Mouse (Mus musculus): Measurements from ENCODE around the gene 9230104L09Rik.
A peak's percentile ranks its signal among the peaks of the same experiment; 100 is the strongest.

The 9230104L09Rik gene

GRCm38 (mm10) chr2:148864966-148865365, at the start of gene 9230104L09Rik:
Gene 9230104L09Rik, minus strand, starts transcription at chr2:148865038.
- DNase-seq (ENCODE audit: low read depth in 2 of 2, low spot score in 2 of 2) = no peak

- DNase-seq (ENCODE audit: low read depth in 2 of 2, low spot score in 2 of 2) = peak; percentile 8 to 26
Measured at GRCm38 (mm10) chr2:148902286-148902685, 37.4 kb upstream of the 9230104L09Rik start.

- no peak for DNase-seq (ENCODE audit: low read depth in 2 of 2, low spot score in 2 of 2)
Measured at GRCm38 (mm10) chr2:148900305-148900704, 35.5 kb upstream of the 9230104L09Rik start.

- no peak for DNase-seq (ENCODE audit: low read depth in 2 of 2, low spot score in 2 of 2)
Measured at GRCm38 (mm10) chr2:148896219-148896618, 31.4 kb upstream of the 9230104L09Rik start.

- DNase-seq (ENCODE audit: low read depth in 2 of 2, low spot score in 2 of 2) = no peak
Measured at GRCm38 (mm10) chr2:148893107-148893506, 28.3 kb upstream of the 9230104L09Rik start.

- DNase-seq (ENCODE audit: low read depth in 2 of 2, low spot score in 2 of 2) = no peak
Measured at GRCm38 (mm10) chr2:148890021-148890851, 25.4 kb upstream of the 9230104L09Rik start.

GRCm38 (mm10) chr2:148889331-148890010, 24.6 kb upstream of the 9230104L09Rik start:
- DNase-seq (ENCODE audit: low read depth in 2 of 2, low spot score in 2 of 2) = no peak

- no peak for DNase-seq (ENCODE audit: low read depth in 2 of 2, low spot score in 2 of 2)
Measured at GRCm38 (mm10) chr2:148888872-148889271, 24.0 kb upstream of the 9230104L09Rik start.

- DNase-seq (ENCODE audit: low read depth in 2 of 2, low spot score in 2 of 2) = no peak
Measured at GRCm38 (mm10) chr2:148884738-148885137, 19.9 kb upstream of the 9230104L09Rik start.

- no peak for DNase-seq (ENCODE audit: low read depth in 2 of 2, low spot score in 2 of 2)
Measured at GRCm38 (mm10) chr2:148879199-148879598, 14.4 kb upstream of the 9230104L09Rik start.

GRCm38 (mm10) chr2:148878641-148879130, 13.8 kb upstream of the 9230104L09Rik start:
- no peak for DNase-seq (ENCODE audit: low read depth in 2 of 2, low spot score in 2 of 2)

GRCm38 (mm10) chr2:148877016-148877770, 12.4 kb upstream of the 9230104L09Rik start:
- no peak for DNase-seq (ENCODE audit: low read depth in 2 of 2, low spot score in 2 of 2)

- DNase-seq (ENCODE audit: low read depth in 2 of 2, low spot score in 2 of 2) = peak; percentile 76 to 80
Measured at GRCm38 (mm10) chr2:148875335-148875811, 10.5 kb upstream of the 9230104L09Rik start, which contains the start of gene Cst3. Gene Cst3, minus strand, starts transcription at chr2:148875692.

GRCm38 (mm10) chr2:148874617-148875334, 9.9 kb upstream of the 9230104L09Rik start:
- no peak for DNase-seq (ENCODE audit: low read depth in 2 of 2, low spot score in 2 of 2)

GRCm38 (mm10) chr2:148874224-148874616, 9.4 kb upstream of the 9230104L09Rik start:
- DNase-seq (ENCODE audit: low read depth in 2 of 2, low spot score in 2 of 2) = no peak

GRCm38 (mm10) chr2:148872860-148873259, 8.0 kb upstream of the 9230104L09Rik start:
- DNase-seq (ENCODE audit: low read depth in 2 of 2, low spot score in 2 of 2) = no peak

GRCm38 (mm10) chr2:148870526-148870925, 5.7 kb upstream of the 9230104L09Rik start:
- no peak for DNase-seq (ENCODE audit: low read depth in 2 of 2, low spot score in 2 of 2)

- DNase-seq (ENCODE audit: low read depth in 2 of 2, low spot score in 2 of 2) = no peak
Measured at GRCm38 (mm10) chr2:148868959-148869358, 4.1 kb upstream of the 9230104L09Rik start.

- no peak for DNase-seq (ENCODE audit: low read depth in 2 of 2, low spot score in 2 of 2)
Measured at GRCm38 (mm10) chr2:148861693-148862092, 3.1 kb downstream of the 9230104L09Rik start.

- no peak for DNase-seq (ENCODE audit: low read depth in 2 of 2, low spot score in 2 of 2)
Measured at GRCm38 (mm10) chr2:148860993-148861392, 3.8 kb downstream of the 9230104L09Rik start.
